Mouse (Mus musculus) heart, embryonic 13.5 days (tissue): ENCODE data around the gene Tmem59. TPM values are rescaled to one million over a fixed set of nuclear protein-coding genes. Genes with fewer than 3 reads are reported as not detected.

Experiments
- ATAC-seq: fragments of 200-750 bp; cut with Nextera tagmentation; 2 replicates; pipeline ENCODE4 v1.8.0; 2017; ENCODE audit warnings: moderate TSS enrichment; ENCODE audit not compliant: insufficient number of reproducible peaks, low FRiP score, low TSS enrichment; ENCODE audit errors: extremely low read depth
- H3K27ac ChIP-seq: fragments of 300-500 bp; sonication (generic); replicated peaks from 2 replicates; pipeline ENCODE4 v1.5.1; 2015; ENCODE audit warnings: moderate library complexity, mild to moderate bottlenecking, inconsistent platforms
- H3K27me3 ChIP-seq: fragments of 300-500 bp; sonication (generic); replicated peaks from 2 replicates; pipeline ENCODE4 v1.6.1; 2015; ENCODE audit warnings: mild to moderate bottlenecking, inconsistent platforms
- H3K36me3 ChIP-seq: fragments of 300-500 bp; sonication (generic); 2 replicates; pipeline ENCODE4 v1.6.1; 2015; ENCODE audit warnings: mild to moderate bottlenecking, inconsistent platforms
- H3K4me1 ChIP-seq: fragments of 300-500 bp; sonication (generic); 2 replicates; pipeline ENCODE4 v1.6.1; 2015; ENCODE audit warnings: inconsistent platforms
- H3K4me2 ChIP-seq: fragments of 300-500 bp; sonication (generic); 2 replicates; pipeline ENCODE4 v1.6.1; 2015; ENCODE audit warnings: inconsistent platforms, mild to moderate bottlenecking, moderate library complexity
- H3K4me3 ChIP-seq: fragments of 300-500 bp; sonication (generic); 2 replicates; pipeline ENCODE4 v1.5.1; 2015; ENCODE audit warnings: moderate library complexity, mild to moderate bottlenecking, inconsistent platforms
- H3K9ac ChIP-seq: fragments of 300-500 bp; sonication (generic); 2 replicates; pipeline ENCODE4 v1.6.1; 2015; ENCODE audit warnings: inconsistent platforms, mild to moderate bottlenecking, moderate library complexity
- H3K9me3 ChIP-seq: fragments of 300-500 bp; sonication (generic); 2 replicates; pipeline ENCODE4 v1.6.1; 2016; ENCODE audit warnings: inconsistent platforms
- WGBS: fragments of 180-500 bp; shearing (Covaris S2); methylation state at CpG from one replicate; pipeline ENCODE4 v1.1.7; 2015; ENCODE audit warnings: mixed read lengths; 5-methylcytosine and 5-hydroxymethylcytosine counted together
- polyA plus RNA-seq: library from polyadenylated mRNA; unstranded; fragments of >200 nt; fragmentation: Nextera tagmentation; extraction: Ambion mirVana; gene quantifications from 2 replicates; pipeline ENCODE4 v1.2.1, GENCODE M21; 2015

Gene Tmem59
- polyA plus RNA-seq, 1 experiment from 2014 or later, result 327 TPM

GRCm38 (mm10) chr4:107243365-107244333, 65.5 kb downstream of the Tmem59 start:
- Histone ChIP-seq H3K9ac (no peak overlapping the region; the same call in 1 of the 2 replicates), H3K36me3 (peaks cover 53% of the 10 kb centered on the region), H3K27me3 (no peaks in the 10 kb centered on the region), H3K4me2 (peak overlapping the region; percentile 12; the same call in 1 of the 2 replicates), H3K27ac (peak overlapping the region; percentile 76), H3K4me3 (no peak overlapping the region), H3K4me1 (peaks cover 49% of the 10 kb centered on the region), H3K9me3 (no peaks in the 10 kb centered on the region)
- ATAC-seq, result no peak
- WGBS, result 54% methylated on average over 6 of the region's 6 CpGs

- ATAC-seq, result no peak; the same call in 1 of the 2 replicates
- H3K4me1 ChIP-seq, result peaks cover 66% of the 10 kb centered on the region
Observed at GRCm38 (mm10) chr4:107245368-107245767, 67.2 kb downstream of the Tmem59 start.

GRCm38 (mm10) chr4:107246040-107246439, 67.8 kb downstream of the Tmem59 start:
- H3K4me2 ChIP-seq, result 0 out of 2 replicates have a peak overlapping the region, but pooled peaks have one; percentile 11
- H3K9me3 ChIP-seq, result no peaks in the 10 kb centered on the region
- H3K36me3 ChIP-seq, result peaks cover 30% of the 10 kb centered on the region
- H3K9ac ChIP-seq, result no peak overlapping the region
- H3K27ac ChIP-seq, result peak overlapping the region; percentile 76
- 31% methylated on average over 1 of the region's 1 CpGs for WGBS
- no peak for ATAC-seq
- peaks cover 72% of the 10 kb centered on the region for H3K4me1 ChIP-seq
- H3K27me3 ChIP-seq, result no peaks in the 10 kb centered on the region
- no peak overlapping the region for H3K4me3 ChIP-seq

More at GRCm38 (mm10) chr4:107245368-107245767, 67.2 kb downstream of the Tmem59 start:
- Histone ChIP-seq H3K4me2 (peak overlapping the region; percentile 2; the same call in 1 of the 2 replicates), H3K4me3 (no peak overlapping the region), H3K27me3 (no peaks in the 10 kb centered on the region), H3K27ac (peak overlapping the region; percentile 76), H3K9ac (no peak overlapping the region), H3K9me3 (no peaks in the 10 kb centered on the region), H3K36me3 (peaks cover 37% of the 10 kb centered on the region)
- WGBS, result 59% methylated on average over 2 of the region's 2 CpGs

GRCm38 (mm10) chr4:107247110-107247509, 68.9 kb downstream of the Tmem59 start:
- no peaks in the 10 kb centered on the region for H3K9me3 ChIP-seq
- ATAC-seq, result no peak
- peaks cover 19% of the 10 kb centered on the region for H3K36me3 ChIP-seq
- no peaks in the 10 kb centered on the region for H3K27me3 ChIP-seq
- H3K9ac ChIP-seq, result peak overlapping the region; percentile 47; the same call in 1 of the 2 replicates
- H3K4me2 ChIP-seq, result 0 out of 2 replicates have a peak overlapping the region, but pooled peaks have one; percentile 16
- H3K27ac ChIP-seq, result peak overlapping the region; percentile 76
- 64% methylated on average over 9 of the region's 9 CpGs for WGBS
- H3K4me1 ChIP-seq, result peaks cover 79% of the 10 kb centered on the region
- no peak overlapping the region for H3K4me3 ChIP-seq

- H3K4me3 ChIP-seq, result no peak overlapping the region
- 73% methylated on average over 3 of the region's 3 CpGs for WGBS
- H3K9me3 ChIP-seq, result no peaks in the 10 kb centered on the region
- H3K36me3 ChIP-seq, result peaks cover 11% of the 10 kb centered on the region
- no peak for ATAC-seq
- H3K27ac ChIP-seq, result peak overlapping the region; percentile 76; the same call in 1 of the 2 replicates
- peaks cover 84% of the 10 kb centered on the region for H3K4me1 ChIP-seq
- no peaks in the 10 kb centered on the region for H3K27me3 ChIP-seq
- H3K4me2 ChIP-seq, result no peak overlapping the region
- H3K9ac ChIP-seq, result peak overlapping the region; percentile 25; the same call in 1 of the 2 replicates
Observed at GRCm38 (mm10) chr4:107248061-107248460, 69.9 kb downstream of the Tmem59 start.

GRCm38 (mm10) chr4:107249471-107249870, 71.3 kb downstream of the Tmem59 start:
- no peak for ATAC-seq

GRCm38 (mm10) chr4:107250494-107250893, 72.3 kb downstream of the Tmem59 start:
- Histone ChIP-seq H3K27me3 (no peaks in the 10 kb centered on the region), H3K4me2 (no peak overlapping the region), H3K4me1 (peaks cover 73% of the 10 kb centered on the region), H3K4me3 (no peak overlapping the region), H3K36me3 (peaks cover 6% of the 10 kb centered on the region; the same call in 1 of the 2 replicates), H3K27ac (no peak overlapping the region), H3K9ac (no peak overlapping the region), H3K9me3 (no peaks in the 10 kb centered on the region)
- WGBS, result 13% methylated on average over 4 of the region's 4 CpGs
- ATAC-seq, result no peak

More at GRCm38 (mm10) chr4:107249471-107249870, 71.3 kb downstream of the Tmem59 start:
- Histone ChIP-seq H3K4me1 (peaks cover 79% of the 10 kb centered on the region), H3K27ac (no peak overlapping the region; the same call in 1 of the 2 replicates), H3K4me3 (no peak overlapping the region), H3K36me3 (peaks cover 9% of the 10 kb centered on the region), H3K27me3 (no peaks in the 10 kb centered on the region), H3K4me2 (peak overlapping the region; percentile 27), H3K9ac (no peak overlapping the region), H3K9me3 (no peaks in the 10 kb centered on the region)
- 21% methylated on average over 2 of the region's 2 CpGs for WGBS

Other genes with a start within 250 kb of the Tmem59 start
- gene Mrpl37, start 111.5 kb upstream of the Tmem59 start, polyA plus RNA-seq, result 86.4 and 91.1 TPM in 2 replicates
- 4.3 and 4.6 TPM in 2 replicates for gene Cyb5rl, start 111.4 kb upstream of the Tmem59 start, polyA plus RNA-seq
- not detected in 2 replicates for gene Cdcp2, start 81.5 kb upstream of the Tmem59 start, polyA plus RNA-seq
- 14.5 and 15.2 TPM in 2 replicates for gene Tceanc2, start 717 bp downstream of the Tmem59 start, polyA plus RNA-seq
- gene Ldlrad1, start 30.8 kb downstream of the Tmem59 start, polyA plus RNA-seq, result not detected in 2 replicates
- gene Lrrc42, start 75.1 kb downstream of the Tmem59 start, polyA plus RNA-seq, result 53.5 and 56.9 TPM in 2 replicates
- 33.4 and 36.2 TPM in 2 replicates for gene Hspb11, start 75.2 kb downstream of the Tmem59 start, polyA plus RNA-seq
- not detected in 2 replicates for gene Dio1, start 128.8 kb downstream of the Tmem59 start, polyA plus RNA-seq
- gene Yipf1, start 136.0 kb downstream of the Tmem59 start, polyA plus RNA-seq, result 42.7 and 44.3 TPM in 2 replicates
- 24.8 and 25.5 TPM in 2 replicates for gene Ndc1, start 189.4 kb downstream of the Tmem59 start, polyA plus RNA-seq